Mouse (Mus musculus): ENCODE data around the gene Fxyd1.

DNA sequence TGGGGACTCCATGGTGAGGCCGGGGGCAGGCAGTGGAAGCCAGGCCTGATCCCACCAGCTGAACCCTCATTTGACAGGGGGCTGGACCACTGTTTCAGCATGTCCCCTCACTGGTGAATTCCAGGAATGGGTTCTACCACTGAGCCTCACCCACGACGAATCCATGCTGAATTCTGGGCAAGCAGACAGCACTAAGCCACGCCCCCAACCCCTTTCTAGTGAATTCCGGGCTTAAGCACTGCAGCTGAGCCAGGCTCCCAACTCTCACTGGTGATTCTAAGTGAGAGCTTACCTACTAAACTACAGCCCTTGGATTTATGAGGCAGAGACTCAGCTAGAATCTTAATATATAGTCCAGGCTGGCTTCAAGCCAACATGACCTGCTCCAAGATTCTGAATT lies 10.8 kb upstream of the Fxyd1 start:
- no peak for TF ChIP-seq CTCF (IDR thresholded peaks at IDR 0.05; ENCODE audit: low read depth, low read length)
- TF ChIP-seq POLR2A (IDR thresholded peaks at IDR 0.05; ENCODE audit: extremely low read depth, insufficient read depth, low read length) = no peak
